ENCODE assay signal across 17 mouse cellular contexts in the genomic region with DNA sequence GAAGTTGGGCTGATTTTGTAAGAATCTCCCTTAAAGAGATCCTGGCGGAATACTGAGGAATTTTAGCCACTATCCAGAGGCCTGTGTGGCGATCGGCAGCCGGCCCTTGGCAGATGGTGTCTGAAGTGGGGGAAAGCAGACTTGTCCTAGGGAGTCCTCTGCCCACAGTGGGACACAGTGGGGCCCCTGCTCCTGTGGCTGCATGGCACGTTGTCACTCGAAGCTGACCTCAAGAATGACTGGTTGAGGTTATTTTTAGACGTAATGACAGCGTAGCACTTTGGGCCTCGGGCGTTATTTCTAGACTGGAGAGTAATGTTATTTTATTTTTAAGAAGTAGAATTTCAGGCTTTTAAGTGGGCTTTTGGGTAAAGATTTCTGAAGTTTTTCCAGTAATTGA.
A peak's percentile ranks its signal among the peaks of the same experiment; 100 is the strongest.
DNase-seq lines count a peak whose midpoint lies in the region; ATAC-seq lines count a peak whose summit lies in the region.
"Had no signal": no experiment of that assay in that cellular context is flagged by ENCODE, and none has a peak within 500 bp of the region (broad histone marks: within the 10 kb centered on the region; RNA-seq: fewer than 3 reads in every experiment).

No protein-coding gene starts in this region.

- H3K4me1 ChIP-seq in limb, embryonic 12.5 days (replicated peaks): peaks cover 15% of the 10 kb centered on the region
- H3K4me1 ChIP-seq in limb, embryonic 10.5 days: peaks cover 18% of the 10 kb centered on the region
- H3K4me1 ChIP-seq in embryonic facial prominence, embryonic 15.5 days: peaks cover 8% of the 10 kb centered on the region
- H3K4me1 ChIP-seq in limb, embryonic 15.5 days: peaks cover 9% of the 10 kb centered on the region
- H3K4me1 ChIP-seq in midbrain, embryonic 14.5 days (ENCODE audit: control insufficient read depth, insufficient read depth, low read length): no peaks in the 10 kb centered on the region
- H3K4me1 ChIP-seq: forebrain, embryonic 15.5 days had no signal

- no peaks in the 10 kb centered on the region for H3K36me3 ChIP-seq in limb, embryonic 12.5 days
- H3K36me3 ChIP-seq in limb, embryonic 10.5 days: no peaks in the 10 kb centered on the region
- H3K36me3 ChIP-seq in embryonic facial prominence, embryonic 15.5 days: no peaks in the 10 kb centered on the region
- H3K36me3 ChIP-seq in limb, embryonic 15.5 days: no peaks in the 10 kb centered on the region
- no peaks in the 10 kb centered on the region for H3K36me3 ChIP-seq in midbrain, embryonic 14.5 days (ENCODE audit: control insufficient read depth, insufficient read depth, low read length)
- H3K36me3 ChIP-seq: forebrain, embryonic 15.5 days; midbrain, embryonic 10.5 days had no signal

- peak; percentile 29 to 54 for DNase-seq in cerebellum, postnatal 10 days
- DNase-seq in cerebellum, adult 9-10 months: no peak
- no peak for DNase-seq in limb, embryonic 10.5 days (ENCODE audit: low spot score)
- no peak for DNase-seq in left cerebral cortex, postnatal 4 days
- no peak for DNase-seq in midbrain, embryonic 14.5 days
- DNase-seq: B cell, adult 2 months; gastrocnemius, postnatal 36 days; kidney, postnatal 14 days; thymus, adult 2 months had no signal

- no peak for ATAC-seq in limb, embryonic 12.5 days (ENCODE audit: insufficient number of reproducible peaks, insufficient read depth, low FRiP score, low TSS enrichment, low read depth)
- peak; percentile 34; the same call in 1 of the 2 replicates for ATAC-seq in embryonic facial prominence, embryonic 15.5 days (ENCODE audit: insufficient number of reproducible peaks, low FRiP score, low TSS enrichment, low read depth)
- no peak for ATAC-seq in limb, embryonic 15.5 days (ENCODE audit: insufficient number of reproducible peaks, low FRiP score, low TSS enrichment, low read depth)
- no peak for ATAC-seq in midbrain, embryonic 14.5 days (ENCODE audit: low FRiP score, low TSS enrichment)
- ATAC-seq: activated CD4-positive, CD25-positive, alpha-beta regulatory T cell, adult 4 months; forebrain, embryonic 15.5 days; hindbrain, postnatal 0 days had no signal

- no peak overlapping the region for H3K9ac ChIP-seq in limb, embryonic 12.5 days (replicated peaks)
- H3K9ac ChIP-seq in embryonic facial prominence, embryonic 15.5 days: no peak overlapping the region
- H3K9ac ChIP-seq in limb, embryonic 15.5 days: no peak overlapping the region
- no peak overlapping the region for H3K9ac ChIP-seq in midbrain, embryonic 14.5 days (replicated peaks; ENCODE audit: low read length)
- H3K9ac ChIP-seq: forebrain, embryonic 15.5 days had no signal

- H3K27ac ChIP-seq in limb, embryonic 12.5 days: 0 out of 2 replicates have a peak overlapping the region, but pooled peaks have one; percentile 19
- H3K27ac ChIP-seq in limb, embryonic 10.5 days: no peak overlapping the region
- no peak overlapping the region for H3K27ac ChIP-seq in embryonic facial prominence, embryonic 15.5 days (replicated peaks)
- H3K27ac ChIP-seq in limb, embryonic 15.5 days: peak overlapping the region; percentile 39; the same call in 1 of the 2 replicates
- no peak overlapping the region for H3K27ac ChIP-seq in midbrain, embryonic 14.5 days (replicated peaks; ENCODE audit: low read depth, low read length)
- H3K27ac ChIP-seq: forebrain, embryonic 15.5 days; hindbrain, postnatal 0 days; midbrain, embryonic 10.5 days had no signal

- no peak overlapping the region for H3K4me2 ChIP-seq in limb, embryonic 12.5 days
- H3K4me2 ChIP-seq in embryonic facial prominence, embryonic 15.5 days (replicated peaks): no peak overlapping the region
- no peak overlapping the region for H3K4me2 ChIP-seq in limb, embryonic 15.5 days
- H3K4me2 ChIP-seq in midbrain, embryonic 14.5 days (ENCODE audit: low read length): no peak overlapping the region
- H3K4me2 ChIP-seq: forebrain, embryonic 15.5 days; liver, embryonic 11.5 days had no signal

- H3K9me3 ChIP-seq in limb, embryonic 12.5 days: no peaks in the 10 kb centered on the region
- no peaks in the 10 kb centered on the region for H3K9me3 ChIP-seq in limb, embryonic 10.5 days (replicated peaks)
- no peaks in the 10 kb centered on the region for H3K9me3 ChIP-seq in embryonic facial prominence, embryonic 15.5 days (replicated peaks)
- no peaks in the 10 kb centered on the region for H3K9me3 ChIP-seq in limb, embryonic 15.5 days
- no peaks in the 10 kb centered on the region for H3K9me3 ChIP-seq in midbrain, embryonic 14.5 days (ENCODE audit: control insufficient read depth, low read length)
- H3K9me3 ChIP-seq: forebrain, embryonic 15.5 days; midbrain, embryonic 10.5 days had no signal

- H3K4me3 ChIP-seq in limb, embryonic 12.5 days (replicated peaks): no peak overlapping the region
- no peak overlapping the region for H3K4me3 ChIP-seq in limb, embryonic 10.5 days
- no peak overlapping the region for H3K4me3 ChIP-seq in embryonic facial prominence, embryonic 15.5 days (replicated peaks)
- H3K4me3 ChIP-seq in limb, embryonic 15.5 days: no peak overlapping the region
- H3K4me3 ChIP-seq in midbrain, embryonic 14.5 days (replicated peaks; ENCODE audit: low read depth, low read length): no peak overlapping the region
- H3K4me3 ChIP-seq: forebrain, embryonic 15.5 days; midbrain, embryonic 10.5 days had no signal

- intact Hi-C loops in left cerebral cortex, postnatal 4 days (cut with DNase I): no loop called here

- H3K27me3 ChIP-seq in limb, embryonic 12.5 days: no peaks in the 10 kb centered on the region
- H3K27me3 ChIP-seq in limb, embryonic 10.5 days (ENCODE audit: low read depth, poor library complexity, severe bottlenecking): no peaks in the 10 kb centered on the region
- no peaks in the 10 kb centered on the region for H3K27me3 ChIP-seq in embryonic facial prominence, embryonic 15.5 days
- H3K27me3 ChIP-seq in limb, embryonic 15.5 days: no peaks in the 10 kb centered on the region
- H3K27me3 ChIP-seq in midbrain, embryonic 14.5 days (ENCODE audit: control insufficient read depth, insufficient read depth, low read length): no peaks in the 10 kb centered on the region
- H3K27me3 ChIP-seq: forebrain, embryonic 15.5 days had no signal

- 57% methylated on average over 10 of the region's 10 CpGs for WGBS in limb, embryonic 12.5 days
- 80% methylated on average over 10 of the region's 10 CpGs for WGBS in limb, embryonic 10.5 days
- 29% methylated on average over 10 of the region's 10 CpGs for WGBS in embryonic facial prominence, embryonic 15.5 days
- WGBS in limb, embryonic 15.5 days: 33% methylated on average over 10 of the region's 10 CpGs
- 84% methylated on average over 10 of the region's 10 CpGs for WGBS in midbrain, embryonic 14.5 days

Comparison
In these comparisons a context has a peak if more than half of its experiments do, and no peak if none do; other contexts are left out.
1. DNase-seq: peak in cerebellum, postnatal 10 days (2 of 2); none in cerebellum, adult 9-10 months (single experiment), limb, embryonic 10.5 days (single experiment), left cerebral cortex, postnatal 4 days (single experiment) and midbrain, embryonic 14.5 days (single experiment).
2. H3K27ac ChIP-seq: peak in limb, embryonic 12.5 days (single experiment) and limb, embryonic 15.5 days (single experiment); none in limb, embryonic 10.5 days (single experiment), embryonic facial prominence, embryonic 15.5 days (single experiment) and midbrain, embryonic 14.5 days (single experiment).